Comparison of ENCODE assay signal across 15 mouse cellular contexts in genomic region chr9:74912619-74913376, GRCm38 (mm10). TPM values are rescaled to one million over a fixed set of nuclear protein-coding genes. Genes with fewer than 3 reads are reported as not detected.
DNase-seq lines count a peak whose midpoint lies in the region; ATAC-seq lines count a peak whose summit lies in the region.
"Had no signal": no experiment of that assay in that cellular context is flagged by ENCODE, and none has a peak within 500 bp of the region (broad histone marks: within the 10 kb centered on the region; RNA-seq: fewer than 3 reads in every experiment).

No protein-coding gene starts in this region.

- 59% methylated on average over 19 of the region's 19 CpGs for WGBS in forebrain, embryonic 12.5 days
- 32% methylated on average over 19 of the region's 19 CpGs for WGBS in limb, embryonic 12.5 days

- H3K4me3 ChIP-seq in forebrain, embryonic 12.5 days (replicated peaks), result no peak overlapping the region
- H3K4me3 ChIP-seq in limb, embryonic 12.5 days (replicated peaks), result no peak overlapping the region
- H3K4me3 ChIP-seq: heart, adult 2 months; intestine, embryonic 15.5 days; liver, embryonic 13.5 days; megakaryocyte, embryonic 14.5 days had no signal

- no peak overlapping the region for H3K27ac ChIP-seq in forebrain, embryonic 12.5 days
- peak overlapping the region; percentile 59; the same call in 1 of the 2 replicates for H3K27ac ChIP-seq in limb, embryonic 12.5 days
- H3K27ac ChIP-seq: heart, adult 2 months; intestine, embryonic 15.5 days; liver, embryonic 13.5 days had no signal

- H3K9ac ChIP-seq in forebrain, embryonic 12.5 days, result no peak overlapping the region
- no peak overlapping the region for H3K9ac ChIP-seq in limb, embryonic 12.5 days (replicated peaks)
- H3K9ac ChIP-seq: intestine, embryonic 15.5 days; liver, embryonic 13.5 days had no signal

- H3K9me3 ChIP-seq in forebrain, embryonic 12.5 days, result peaks cover 7% of the 10 kb centered on the region
- H3K9me3 ChIP-seq in limb, embryonic 12.5 days, result peaks cover 6% of the 10 kb centered on the region; the same call in 1 of the 2 replicates
- H3K9me3 ChIP-seq: intestine, embryonic 15.5 days; liver, embryonic 13.5 days had no signal

- peak; percentile 17 for DNase-seq in embryo, embryonic 10.5 days (ENCODE audit: low spot score)
- no peak for DNase-seq in embryo, embryonic 9.5 days (ENCODE audit: extremely low spot score)
- DNase-seq in 3T3-L1 (ENCODE audit: low read depth, low spot score), result peak; percentile 59
- no peak for DNase-seq in right cerebral cortex, adult 2 months (ENCODE audit: low spot score in 2 of 2)
- no peak for DNase-seq in left cerebral cortex, adult 11 months (ENCODE audit: low spot score)
- DNase-seq in urinary bladder, postnatal 14 days (ENCODE audit: low spot score), result no peak
- DNase-seq: cerebellum, adult 18-20 months; heart, adult 2 months; heart, postnatal 14 days; liver, embryonic 13.5 days; thymus, postnatal 36 days had no signal

- no peaks in the 10 kb centered on the region for H3K27me3 ChIP-seq in forebrain, embryonic 12.5 days
- no peaks in the 10 kb centered on the region for H3K27me3 ChIP-seq in limb, embryonic 12.5 days
- H3K27me3 ChIP-seq: intestine, embryonic 15.5 days; liver, embryonic 13.5 days had no signal

- no peaks in the 10 kb centered on the region for H3K36me3 ChIP-seq in forebrain, embryonic 12.5 days (replicated peaks)
- H3K36me3 ChIP-seq in limb, embryonic 12.5 days, result no peaks in the 10 kb centered on the region
- H3K36me3 ChIP-seq: intestine, embryonic 15.5 days; liver, embryonic 13.5 days had no signal

- peaks cover 4% of the 10 kb centered on the region; the same call in 1 of the 2 replicates for H3K4me1 ChIP-seq in forebrain, embryonic 12.5 days
- H3K4me1 ChIP-seq in limb, embryonic 12.5 days (replicated peaks), result peaks cover 18% of the 10 kb centered on the region
- H3K4me1 ChIP-seq: liver, embryonic 13.5 days had no signal

- peak; percentile 57; the same call in 1 of the 2 replicates for ATAC-seq in forebrain, embryonic 12.5 days (ENCODE audit: low FRiP score)
- peak; percentile 75 for ATAC-seq in limb, embryonic 12.5 days (ENCODE audit: insufficient number of reproducible peaks, insufficient read depth, low FRiP score, low TSS enrichment, low read depth)
- ATAC-seq: intestine, embryonic 15.5 days had no signal

- no peak overlapping the region for H3K4me2 ChIP-seq in forebrain, embryonic 12.5 days
- no peak overlapping the region for H3K4me2 ChIP-seq in limb, embryonic 12.5 days
- H3K4me2 ChIP-seq: intestine, embryonic 15.5 days; liver, embryonic 13.5 days had no signal

RNA-seq across cellular contexts. Expression of gene Fam214a, which starts 39.9 kb away (rescaled TPM):
- polyA plus RNA-seq in forebrain, embryonic 12.5 days (2016; fragmentation: Nextera tagmentation; extraction: Ambion mirVana), result 30.9 and 34.1 TPM in 2 replicates
- polyA plus RNA-seq in limb, embryonic 12.5 days (2016; fragmentation: Nextera tagmentation; extraction: Ambion mirVana), result 10.4 and 13.1 TPM in 2 replicates

RNA-seq across cellular contexts. Expression of gene Onecut1, which starts 51.1 kb away (rescaled TPM):
- 2.7 TPM in 2 replicates for polyA plus RNA-seq in forebrain, embryonic 12.5 days (2016; fragmentation: Nextera tagmentation; extraction: Ambion mirVana)
- 0.06 TPM in 1 of 2 replicates, not detected in the other for polyA plus RNA-seq in limb, embryonic 12.5 days (2016; fragmentation: Nextera tagmentation; extraction: Ambion mirVana)
- polyA plus RNA-seq: heart, adult 2 months had no signal

Comparison
In these comparisons a context has a peak if more than half of its experiments do, and no peak if none do; other contexts are left out.
1. DNase-seq: peak in embryo, embryonic 10.5 days (single experiment) and 3T3-L1 (single experiment); none in embryo, embryonic 9.5 days (single experiment), right cerebral cortex, adult 2 months (0 of 2), left cerebral cortex, adult 11 months (single experiment) and urinary bladder, postnatal 14 days (single experiment).